Mouse (Mus musculus): ENCODE results near the gene St6galnac1. TPM values are rescaled to one million over a fixed set of nuclear protein-coding genes. Genes with fewer than 3 reads are reported as not detected.

St6galnac1 gene
- polyA plus RNA-seq, 1 experiment from 2014 or later: not detected

GRCm38 (mm10) chr11:116806136-116807071 lies 31.1 kb upstream of the St6galnac1 start:
- Histone ChIP-seq H3K4me1 (ENCODE audit: control insufficient read depth in 2 of 2, insufficient read depth in 2 of 2, low read length in 2 of 2) (peaks cover 8 to 12% of the 10 kb centered on the region in 2 experiments), H3K27me3 (ENCODE audit: control insufficient read depth, insufficient read depth, low read length) (no peaks in the 10 kb centered on the region; the same call in 1 of the 2 replicates), H3K4me3 (ENCODE audit: control insufficient read depth in 1 of 2, insufficient read depth in 1 of 2, low read depth in 1 of 2, low read length in 2 of 2) (no peak overlapping the region), H3K36me3 (ENCODE audit: control insufficient read depth, insufficient read depth, low read length) (peaks cover 9% of the 10 kb centered on the region), H3K9me3 (ENCODE audit: control insufficient read depth, low read length) (no peaks in the 10 kb centered on the region), H3K27ac (replicated peaks in 1 of 2; ENCODE audit: control insufficient read depth in 1 of 2, insufficient read depth in 1 of 2, low read depth in 2 of 2, low read length in 2 of 2) (peak overlapping the region; percentile 58 to 71), H3K4me2 (ENCODE audit: low read length) (no peak overlapping the region), H3K9ac (ENCODE audit: low read length) (peak overlapping the region; percentile 36; the same call in 1 of the 2 replicates)
- WGBS: 55% methylated on average over 15 of the region's 15 CpGs
- no peak for ATAC-seq (ENCODE audit: insufficient number of reproducible peaks, insufficient read depth, low FRiP score, low read depth)

GRCm38 (mm10) chr11:116802709-116803108 lies 27.4 kb upstream of the St6galnac1 start:
- Histone ChIP-seq H3K27ac (replicated peaks in 1 of 2; ENCODE audit: control insufficient read depth in 1 of 2, insufficient read depth in 1 of 2, low read depth in 2 of 2, low read length in 2 of 2) (no peak overlapping the region), H3K4me1 (ENCODE audit: control insufficient read depth in 2 of 2, insufficient read depth in 2 of 2, low read length in 2 of 2) (peaks cover 5 to 6% of the 10 kb centered on the region in 2 experiments; a peak in 3 of 4 replicates), H3K27me3 (ENCODE audit: control insufficient read depth, insufficient read depth, low read length) (no peaks in the 10 kb centered on the region), H3K4me3 (ENCODE audit: control insufficient read depth in 1 of 2, insufficient read depth in 1 of 2, low read depth in 1 of 2, low read length in 2 of 2) (no peak overlapping the region), H3K4me2 (ENCODE audit: low read length) (no peak overlapping the region), H3K36me3 (ENCODE audit: control insufficient read depth, insufficient read depth, low read length) (no peaks in the 10 kb centered on the region), H3K9ac (ENCODE audit: low read length) (no peak overlapping the region), H3K9me3 (ENCODE audit: control insufficient read depth, low read length) (no peaks in the 10 kb centered on the region)
- no peak for ATAC-seq (ENCODE audit: insufficient number of reproducible peaks, insufficient read depth, low FRiP score, low read depth)
- WGBS: 77% methylated on average over 5 of the region's 5 CpGs

- peaks cover 3% of the 10 kb centered on the region in 2 experiments; a peak in 3 of 4 replicates for H3K4me1 ChIP-seq (ENCODE audit: control insufficient read depth in 2 of 2, insufficient read depth in 2 of 2, low read length in 2 of 2)
- WGBS: 50% methylated on average over 5 of the region's 5 CpGs
- H3K27ac ChIP-seq (replicated peaks in 1 of 2; ENCODE audit: control insufficient read depth in 1 of 2, insufficient read depth in 1 of 2, low read depth in 2 of 2, low read length in 2 of 2): no peak overlapping the region
- H3K4me2 ChIP-seq (ENCODE audit: low read length): no peak overlapping the region
- no peaks in the 10 kb centered on the region for H3K27me3 ChIP-seq (ENCODE audit: control insufficient read depth, insufficient read depth, low read length)
- no peak overlapping the region for H3K9ac ChIP-seq (ENCODE audit: low read length)
- H3K36me3 ChIP-seq (ENCODE audit: control insufficient read depth, insufficient read depth, low read length): no peaks in the 10 kb centered on the region
- no peaks in the 10 kb centered on the region for H3K9me3 ChIP-seq (ENCODE audit: control insufficient read depth, low read length)
- H3K4me3 ChIP-seq (ENCODE audit: control insufficient read depth in 1 of 2, insufficient read depth in 1 of 2, low read depth in 1 of 2, low read length in 2 of 2): no peak overlapping the region
- no peak for ATAC-seq (ENCODE audit: insufficient number of reproducible peaks, insufficient read depth, low FRiP score, low read depth)
Observed at GRCm38 (mm10) chr11:116801106-116801505, 25.8 kb upstream of the St6galnac1 start.

- H3K4me1 ChIP-seq (ENCODE audit: control insufficient read depth in 2 of 2, insufficient read depth in 2 of 2, low read length in 2 of 2): peaks cover 3% of the 10 kb centered on the region in 2 experiments; a peak in 3 of 4 replicates
Observed at GRCm38 (mm10) chr11:116799364-116799763, 24.1 kb upstream of the St6galnac1 start.

GRCm38 (mm10) chr11:116784221-116784620 lies 8.9 kb upstream of the St6galnac1 start:
- no peak for ATAC-seq (ENCODE audit: insufficient number of reproducible peaks, insufficient read depth, low FRiP score, low read depth)
- Histone ChIP-seq H3K27ac (replicated peaks in 1 of 2; ENCODE audit: control insufficient read depth in 1 of 2, insufficient read depth in 1 of 2, low read depth in 2 of 2, low read length in 2 of 2) (no peak overlapping the region), H3K4me2 (ENCODE audit: low read length) (no peak overlapping the region), H3K9me3 (ENCODE audit: control insufficient read depth, low read length) (no peaks in the 10 kb centered on the region), H3K9ac (ENCODE audit: low read length) (no peak overlapping the region), H3K4me3 (ENCODE audit: control insufficient read depth in 1 of 2, insufficient read depth in 1 of 2, low read depth in 1 of 2, low read length in 2 of 2) (no peak overlapping the region), H3K27me3 (ENCODE audit: control insufficient read depth, insufficient read depth, low read length) (no peaks in the 10 kb centered on the region), H3K36me3 (ENCODE audit: control insufficient read depth, insufficient read depth, low read length) (no peaks in the 10 kb centered on the region), H3K4me1 (ENCODE audit: control insufficient read depth in 2 of 2, insufficient read depth in 2 of 2, low read length in 2 of 2) (no peaks in the 10 kb centered on the region)
- WGBS: 86% methylated on average over 10 of the region's 10 CpGs

More at GRCm38 (mm10) chr11:116799364-116799763, 24.1 kb upstream of the St6galnac1 start:
- WGBS: 48% methylated on average over 5 of the region's 5 CpGs
- H3K27ac ChIP-seq (replicated peaks in 1 of 2; ENCODE audit: control insufficient read depth in 1 of 2, insufficient read depth in 1 of 2, low read depth in 2 of 2, low read length in 2 of 2): no peak overlapping the region
- H3K36me3 ChIP-seq (ENCODE audit: control insufficient read depth, insufficient read depth, low read length): no peaks in the 10 kb centered on the region
- H3K4me2 ChIP-seq (ENCODE audit: low read length): 0 out of 2 replicates have a peak overlapping the region, but pooled peaks have one; percentile 4
- ATAC-seq (ENCODE audit: insufficient number of reproducible peaks, insufficient read depth, low FRiP score, low read depth): no peak
- H3K27me3 ChIP-seq (ENCODE audit: control insufficient read depth, insufficient read depth, low read length): no peaks in the 10 kb centered on the region
- no peak overlapping the region for H3K9ac ChIP-seq (ENCODE audit: low read length)
- no peak overlapping the region for H3K4me3 ChIP-seq (ENCODE audit: control insufficient read depth in 1 of 2, insufficient read depth in 1 of 2, low read depth in 1 of 2, low read length in 2 of 2)
- H3K9me3 ChIP-seq (ENCODE audit: control insufficient read depth, low read length): no peaks in the 10 kb centered on the region

- Histone ChIP-seq H3K9me3 (ENCODE audit: control insufficient read depth, low read length) (no peaks in the 10 kb centered on the region), H3K9ac (ENCODE audit: low read length) (no peak overlapping the region), H3K4me1 (ENCODE audit: control insufficient read depth in 2 of 2, insufficient read depth in 2 of 2, low read length in 2 of 2) (no peaks in the 10 kb centered on the region), H3K27me3 (ENCODE audit: control insufficient read depth, insufficient read depth, low read length) (no peaks in the 10 kb centered on the region), H3K4me3 (ENCODE audit: control insufficient read depth in 1 of 2, insufficient read depth in 1 of 2, low read depth in 1 of 2, low read length in 2 of 2) (no peak overlapping the region), H3K27ac (replicated peaks in 1 of 2; ENCODE audit: control insufficient read depth in 1 of 2, insufficient read depth in 1 of 2, low read depth in 2 of 2, low read length in 2 of 2) (no peak overlapping the region), H3K4me2 (ENCODE audit: low read length) (peak overlapping the region; percentile 8; the same call in 1 of the 2 replicates), H3K36me3 (ENCODE audit: control insufficient read depth, insufficient read depth, low read length) (no peaks in the 10 kb centered on the region)
- ATAC-seq (ENCODE audit: insufficient number of reproducible peaks, insufficient read depth, low FRiP score, low read depth): no peak
- 55% methylated on average over 9 of the region's 9 CpGs for WGBS
Observed at GRCm38 (mm10) chr11:116782737-116783145, 7.4 kb upstream of the St6galnac1 start.

GRCm38 (mm10) chr11:116773205-116773604 lies 2.1 kb downstream of the St6galnac1 start:
- Histone ChIP-seq H3K4me3 (ENCODE audit: control insufficient read depth in 1 of 2, insufficient read depth in 1 of 2, low read depth in 1 of 2, low read length in 2 of 2) (no peak overlapping the region), H3K9me3 (ENCODE audit: control insufficient read depth, low read length) (no peaks in the 10 kb centered on the region), H3K4me2 (ENCODE audit: low read length) (no peak overlapping the region), H3K27me3 (ENCODE audit: control insufficient read depth, insufficient read depth, low read length) (no peaks in the 10 kb centered on the region), H3K4me1 (ENCODE audit: control insufficient read depth in 2 of 2, insufficient read depth in 2 of 2, low read length in 2 of 2) (no peaks in the 10 kb centered on the region), H3K9ac (ENCODE audit: low read length) (no peak overlapping the region), H3K36me3 (ENCODE audit: control insufficient read depth, insufficient read depth, low read length) (no peaks in the 10 kb centered on the region), H3K27ac (replicated peaks in 1 of 2; ENCODE audit: control insufficient read depth in 1 of 2, insufficient read depth in 1 of 2, low read depth in 2 of 2, low read length in 2 of 2) (no peak overlapping the region)
- whole genome bisulfite sequencing: 27% methylated on average over 2 of the region's 2 CpGs
- no peak for ATAC-seq (ENCODE audit: insufficient number of reproducible peaks, insufficient read depth, low FRiP score, low read depth)

Data from heart, embryonic 14.5 days (tissue).